Mouse (Mus musculus) mammary gland, adult 2 months (tissue): ENCODE data around the gene Gm15448. TPM values are rescaled to one million over a fixed set of nuclear protein-coding genes. Genes with fewer than 3 reads are reported as not detected.

Source experiments
- polyA plus RNA-seq: library from polyadenylated mRNA; depleted of rRNA; stranded (reverse); fragments of >200 nt; gene quantifications from 2 replicates; pipeline ENCODE4 v1.2.3, GENCODE M21; 2012; ENCODE audit warnings: low replicate concordance; rRNA removed

Gene Gm15448
- 1.3 and 2.1 TPM in 2 replicates for polyA plus RNA-seq

GRCm38 (mm10) chr7:3825599-3825998 is at the start of gene Gm15448:
Gm15448 (minus strand) TSS chr7:3825687.

DNA sequence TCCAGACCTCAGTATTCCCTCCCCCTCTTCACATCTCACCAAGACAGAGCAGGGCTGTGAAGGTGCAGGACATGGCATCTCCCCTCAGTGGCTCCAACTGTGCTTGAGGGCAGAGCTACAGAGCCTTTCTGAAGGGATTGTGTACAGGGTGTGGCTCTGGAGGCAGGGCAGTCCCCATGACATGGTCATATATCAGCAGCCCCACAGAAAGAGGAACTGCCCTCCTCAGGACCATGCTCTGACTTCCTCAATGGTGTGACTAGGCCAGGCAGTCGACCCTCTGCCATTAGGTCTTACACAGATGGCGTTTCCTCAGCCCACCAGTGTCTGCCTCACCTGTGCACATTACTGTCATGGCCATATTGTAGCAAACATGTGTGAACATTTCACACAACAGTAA is 19.5 kb upstream of the Gm15448 start, which contains the start of gene Pira2:
TSS of gene Pira2 (minus strand) at position 101 of the 400 bp plus-strand sequence.

Other genes starting within 250 kb of the Gm15448 start
- gene Oscar, start 209.5 kb downstream of the Gm15448 start, polyA plus RNA-seq = 0.49 and 0.59 TPM in 2 replicates
- 235 and 511 TPM in 2 replicates for gene Ndufa3, start 208.3 kb downstream of the Gm15448 start, polyA plus RNA-seq
- 6.4 TPM in 2 replicates for gene Tfpt, start 195.8 kb downstream of the Gm15448 start, polyA plus RNA-seq
- gene Prpf31, start 195.7 kb downstream of the Gm15448 start, polyA plus RNA-seq = 22.8 and 32.4 TPM in 2 replicates
- gene Cnot3, start 180.4 kb downstream of the Gm15448 start, polyA plus RNA-seq = 52.9 and 87.1 TPM in 2 replicates
- 3.4 and 3.5 TPM in 2 replicates for gene Leng1, start 159.8 kb downstream of the Gm15448 start, polyA plus RNA-seq
- gene Tmc4, start 148.1 kb downstream of the Gm15448 start, polyA plus RNA-seq = 55.3 and 61.9 TPM in 2 replicates
- gene Tsen34, start 132.8 kb downstream of the Gm15448 start, polyA plus RNA-seq = 117 and 137 TPM in 2 replicates
- 60.3 and 80.5 TPM in 2 replicates for gene Mboat7, start 132.2 kb downstream of the Gm15448 start, polyA plus RNA-seq
- gene Rps9, start 121.7 kb downstream of the Gm15448 start, polyA plus RNA-seq = 986 and 1,597 TPM in 2 replicates
- gene Pirb, start 105.3 kb downstream of the Gm15448 start, polyA plus RNA-seq = 39.9 and 67.0 TPM in 2 replicates
- gene Pira2, start 19.4 kb upstream of the Gm15448 start, polyA plus RNA-seq = 2.3 and 4.5 TPM in 2 replicates
- 1.3 and 3.6 TPM in 2 replicates for gene Gm14548, start 72.4 kb upstream of the Gm15448 start, polyA plus RNA-seq
- 2.8 and 6.5 TPM in 2 replicates for gene Lilra6, start 89.8 kb upstream of the Gm15448 start, polyA plus RNA-seq
- gene Lair1, start 237.5 kb upstream of the Gm15448 start, polyA plus RNA-seq = 3.9 and 11.6 TPM in 2 replicates